Mouse (Mus musculus) kidney, adult 18-20 months (tissue): Measurements from ENCODE around the gene Rab44.

Source experiments
- DNase-seq: peaks from one replicate; pipeline ENCODE4 v3.0.0; 2021

The Rab44 gene

GRCm38 (mm10) chr17:29136236-29136635 lies 22.3 kb downstream of the Rab44 start:
- DNase-seq, result peak; percentile 75

- no peak for DNase-seq
These were observed 24.0 kb downstream of the Rab44 start for GRCm38 (mm10) chr17:29137906-29138305.

GRCm38 (mm10) chr17:29141577-29141976 lies 27.6 kb downstream of the Rab44 start:
- DNase-seq, result no peak

- DNase-seq, result no peak
These were observed 29.3 kb downstream of the Rab44 start for GRCm38 (mm10) chr17:29143266-29143665.

GRCm38 (mm10) chr17:29145101-29145500 lies 31.2 kb downstream of the Rab44 start:
- DNase-seq, result no peak

GRCm38 (mm10) chr17:29147273-29147672 lies 33.3 kb downstream of the Rab44 start:
- DNase-seq, result no peak

- no peak for DNase-seq
These were observed 33.8 kb downstream of the Rab44 start for GRCm38 (mm10) chr17:29147773-29148172.

GRCm38 (mm10) chr17:29149766-29150165 lies 35.8 kb downstream of the Rab44 start:
- DNase-seq, result no peak

GRCm38 (mm10) chr17:29152547-29152946 lies 38.6 kb downstream of the Rab44 start:
- no peak for DNase-seq

- DNase-seq, result no peak
These were observed 40.3 kb downstream of the Rab44 start for GRCm38 (mm10) chr17:29154247-29154646.

- DNase-seq, result no peak
These were observed 41.6 kb downstream of the Rab44 start for GRCm38 (mm10) chr17:29155355-29156135.

- DNase-seq, result no peak
These were observed 42.5 kb downstream of the Rab44 start for GRCm38 (mm10) chr17:29156396-29156795.

- no peak for DNase-seq
These were observed 42.9 kb downstream of the Rab44 start for GRCm38 (mm10) chr17:29156866-29157265.

GRCm38 (mm10) chr17:29158899-29159298 lies 45.0 kb downstream of the Rab44 start:
- DNase-seq, result no peak

GRCm38 (mm10) chr17:29159320-29159719 lies 45.4 kb downstream of the Rab44 start:
- DNase-seq, result no peak

- no peak for DNase-seq
These were observed 46.0 kb downstream of the Rab44 start for GRCm38 (mm10) chr17:29159743-29160455.

GRCm38 (mm10) chr17:29162334-29162733 lies 48.4 kb downstream of the Rab44 start:
- DNase-seq, result no peak

GRCm38 (mm10) chr17:29164469-29165111 lies 50.6 kb downstream of the Rab44 start:
- peak; percentile 46 for DNase-seq

GRCm38 (mm10) chr17:29165452-29165851 lies 51.5 kb downstream of the Rab44 start:
- DNase-seq, result no peak

- DNase-seq, result peak; percentile 31
These were observed 52.1 kb downstream of the Rab44 start for GRCm38 (mm10) chr17:29165967-29166578.

- DNase-seq, result peak; percentile 21
These were observed 53.4 kb downstream of the Rab44 start for GRCm38 (mm10) chr17:29167371-29167770.

GRCm38 (mm10) chr17:29168438-29168837 lies 54.5 kb downstream of the Rab44 start:
- DNase-seq, result no peak

GRCm38 (mm10) chr17:29168996-29169601 lies 55.2 kb downstream of the Rab44 start:
- no peak for DNase-seq
